ENCODE assay signal across 8 mouse cellular contexts in genomic region chr2:12440120-12440519, GRCm38 (mm10).
"Had no signal": no experiment of that assay in that cellular context is flagged by ENCODE, and none has a peak within 500 bp of the region (broad histone marks: within the 10 kb centered on the region; RNA-seq: fewer than 3 reads in every experiment).

No protein-coding gene starts in this region.

- ATAC-seq: midbrain, embryonic 13.5 days had no signal

- DNase-seq: kidney, adult 18-20 months; kidney, postnatal 10 days; kidney, postnatal 4 days; lung, embryonic 14.5 days; lung, postnatal 14 days; retina, postnatal 1 day; thymus, postnatal 4 days had no signal
